Mouse (Mus musculus) intestine, embryonic 14.5 days (tissue): ENCODE data around the gene Rnf38. TPM values are rescaled to one million over a fixed set of nuclear protein-coding genes. Genes with fewer than 3 reads are reported as not detected.
A peak's percentile ranks its signal among the peaks of the same experiment; 100 is the strongest.

Experiments used
- ATAC-seq: fragments of 200-750 bp; cut with Nextera tagmentation; replicated peaks from 2 replicates; pipeline ENCODE4 v1.8.0; 2017; ENCODE audit warnings: low read depth, moderate number of reproducible peaks, moderate TSS enrichment, moderate library complexity; ENCODE audit not compliant: low FRiP score, low TSS enrichment
- DNase-seq: peaks from one replicate; pipeline ENCODE4 v3.0.0-alpha.2; 2018; ENCODE audit warnings: low spot score
- H3K27ac ChIP-seq: fragments of 300-500 bp; sonication (generic); 2 replicates; pipeline ENCODE4 v1.5.1; 2014; ENCODE audit warnings: low read depth, mild to moderate bottlenecking, control low read depth
- H3K27me3 ChIP-seq: fragments of 300-500 bp; sonication (generic); replicated peaks from 2 replicates; pipeline ENCODE4 v1.6.1; 2014; ENCODE audit warnings: low read length, control low read depth; ENCODE audit not compliant: control insufficient read depth, insufficient read depth
- H3K36me3 ChIP-seq: fragments of 300-500 bp; sonication (generic); 2 replicates; pipeline ENCODE4 v1.6.1; 2014; ENCODE audit warnings: low read length, control low read depth; ENCODE audit not compliant: control insufficient read depth, insufficient read depth
- H3K4me1 ChIP-seq: fragments of 300-500 bp; sonication (generic); replicated peaks from 2 replicates; pipeline ENCODE4 v1.6.1; 2014; ENCODE audit warnings: low read length, control low read depth, mixed read lengths; ENCODE audit not compliant: control insufficient read depth, insufficient read depth
- H3K4me2 ChIP-seq: fragments of 300-500 bp; sonication (generic); 2 replicates; pipeline ENCODE4 v1.6.1; 2014; ENCODE audit warnings: low read length
- H3K4me3 ChIP-seq: fragments of 300-500 bp; sonication (generic); 2 replicates; pipeline ENCODE4 v1.5.1; 2014; ENCODE audit warnings: low read depth, low read length, control low read depth, mixed read lengths
- H3K9ac ChIP-seq: fragments of 300-500 bp; sonication (generic); 2 replicates; pipeline ENCODE4 v1.6.1; 2014; ENCODE audit warnings: mild to moderate bottlenecking, low read length
- H3K9me3 ChIP-seq: fragments of 300-500 bp; sonication (generic); 2 replicates; pipeline ENCODE4 v1.6.1; 2016; ENCODE audit warnings: low read length, control low read depth; ENCODE audit not compliant: control insufficient read depth
- WGBS: fragments of 180-500 bp; shearing (Covaris S2); extraction: QIAGEN DNeasy Blood & Tissue Kit; methylation state at CpG from one replicate; pipeline ENCODE4 v1.1.7; 2014; 5-methylcytosine and 5-hydroxymethylcytosine counted together
- polyA plus RNA-seq: library from polyadenylated mRNA; unstranded; fragments of >200 nt; fragmentation: Nextera tagmentation; extraction: Ambion mirVana; gene quantifications from 2 replicates; pipeline ENCODE4 v1.2.1, GENCODE M21; 2014

Rnf38 gene
- polyA plus RNA-seq, 1 experiment from 2014 or later: 26.2 TPM

DNA sequence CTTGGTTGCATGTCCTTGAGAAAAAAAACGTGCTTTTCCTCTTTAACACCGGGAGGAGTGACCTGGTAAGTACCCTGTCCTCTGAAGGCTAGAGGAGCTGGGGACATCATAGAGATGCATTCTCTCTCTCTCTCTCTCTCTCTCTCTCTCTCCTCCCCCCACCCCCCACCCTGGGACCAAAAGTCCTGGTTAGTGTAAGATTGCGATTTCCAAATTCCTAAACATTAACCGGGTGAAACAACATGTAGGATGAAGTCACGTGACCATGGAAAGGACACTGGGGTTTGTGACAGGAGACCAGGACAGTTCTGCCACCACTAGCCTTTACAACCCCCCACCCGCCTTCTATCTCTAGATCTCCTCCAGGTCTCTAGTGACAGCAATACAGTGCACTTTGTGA lies 19.6 kb upstream of the Rnf38 start:
- ATAC-seq (no peak), DNase-seq (no peak)
- Histone ChIP-seq H3K9ac (no peak overlapping the region), H3K27ac (no peak overlapping the region), H3K4me1 (peaks cover 7% of the 10 kb centered on the region; the same call in 1 of the 2 replicates), H3K4me3 (no peak overlapping the region), H3K27me3 (0 out of 2 replicates have a peak, but pooled peaks cover 3% of the 10 kb centered on the region), H3K9me3 (no peaks in the 10 kb centered on the region), H3K4me2 (no peak overlapping the region), H3K36me3 (no peaks in the 10 kb centered on the region)
- 6% methylated on average over 6 of the region's 6 CpGs for WGBS

DNA sequence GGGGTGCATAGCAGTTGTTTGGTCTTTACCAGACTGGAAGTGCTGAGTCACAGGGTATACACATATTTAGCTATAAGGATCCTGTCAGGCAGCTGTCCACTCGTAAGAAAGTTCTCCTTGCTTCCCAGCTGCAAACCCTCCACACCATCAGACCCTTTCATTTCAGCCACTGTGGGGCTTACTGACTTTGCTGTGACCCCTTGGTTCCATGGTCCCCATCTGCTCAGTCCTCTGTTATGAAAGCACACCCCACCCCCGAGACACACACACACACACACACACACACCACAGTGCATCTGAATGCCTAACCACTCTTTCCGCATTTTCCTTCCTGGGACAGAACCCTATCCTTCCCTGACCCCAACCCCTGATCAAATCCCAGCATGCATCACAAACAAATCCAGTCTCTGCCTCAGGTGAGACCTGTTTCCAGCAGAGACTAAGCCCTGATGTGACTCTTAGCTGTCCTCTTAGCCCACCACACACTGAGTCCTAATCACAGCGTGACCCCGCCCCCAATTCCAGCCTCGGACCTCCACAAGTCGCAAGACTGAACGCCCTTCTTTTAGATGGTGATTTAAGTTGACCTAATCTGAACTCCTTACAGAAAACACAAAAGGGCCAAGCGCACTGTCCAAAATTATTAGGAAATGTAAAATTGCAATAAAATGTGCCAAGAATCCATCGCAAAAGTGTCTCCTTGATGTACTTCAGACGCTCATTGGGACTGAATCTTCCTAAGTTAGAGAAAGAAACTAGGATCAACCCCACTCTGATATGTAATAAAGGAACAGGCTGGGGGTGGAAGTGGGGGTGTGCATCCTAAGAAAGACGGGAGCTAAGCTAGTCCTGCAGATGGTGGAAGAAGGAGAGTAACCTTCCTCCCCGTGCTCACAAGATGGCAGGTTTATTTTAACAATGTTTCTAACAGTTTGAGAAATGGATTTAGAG lies 18.7 kb upstream of the Rnf38 start:
- H3K27me3 ChIP-seq: 0 out of 2 replicates have a peak, but pooled peaks cover 3% of the 10 kb centered on the region
- H3K36me3 ChIP-seq: no peaks in the 10 kb centered on the region
- ATAC-seq: no peak
- H3K27ac ChIP-seq: no peak overlapping the region
- H3K4me3 ChIP-seq: no peak overlapping the region
- 10% methylated on average over 13 of the region's 13 CpGs for WGBS
- H3K4me1 ChIP-seq: peaks cover 13% of the 10 kb centered on the region
- no peak overlapping the region for H3K9ac ChIP-seq
- H3K9me3 ChIP-seq: no peaks in the 10 kb centered on the region
- no peak for DNase-seq
- H3K4me2 ChIP-seq: no peak overlapping the region

DNA sequence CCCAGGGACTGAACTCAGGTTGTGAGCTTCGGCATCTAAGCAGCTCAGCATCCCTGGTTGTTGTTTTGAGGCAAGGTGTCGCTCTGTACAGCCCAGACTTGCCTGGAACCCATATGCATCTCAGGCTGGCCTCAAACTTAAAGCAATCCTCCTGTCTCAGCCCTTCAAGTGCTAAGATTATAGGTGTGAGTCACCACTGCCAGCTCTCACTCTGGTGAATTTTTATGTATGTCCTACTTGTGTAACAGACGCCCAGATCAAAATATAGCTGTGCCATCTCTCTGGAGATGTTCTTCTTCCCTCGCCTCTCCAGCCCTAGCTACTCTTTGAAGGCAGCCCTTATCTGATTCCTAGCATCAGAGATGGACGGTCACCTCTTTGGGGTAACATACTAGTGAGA lies 17.9 kb upstream of the Rnf38 start:
- Histone ChIP-seq H3K4me1 (peaks cover 14% of the 10 kb centered on the region), H3K9ac (no peak overlapping the region), H3K4me3 (no peak overlapping the region), H3K27me3 (0 out of 2 replicates have a peak, but pooled peaks cover 3% of the 10 kb centered on the region), H3K27ac (no peak overlapping the region), H3K9me3 (no peaks in the 10 kb centered on the region), H3K36me3 (no peaks in the 10 kb centered on the region), H3K4me2 (no peak overlapping the region)
- ATAC-seq: no peak
- WGBS: 77% methylated on average over 5 of the region's 5 CpGs
- no peak for DNase-seq

DNA sequence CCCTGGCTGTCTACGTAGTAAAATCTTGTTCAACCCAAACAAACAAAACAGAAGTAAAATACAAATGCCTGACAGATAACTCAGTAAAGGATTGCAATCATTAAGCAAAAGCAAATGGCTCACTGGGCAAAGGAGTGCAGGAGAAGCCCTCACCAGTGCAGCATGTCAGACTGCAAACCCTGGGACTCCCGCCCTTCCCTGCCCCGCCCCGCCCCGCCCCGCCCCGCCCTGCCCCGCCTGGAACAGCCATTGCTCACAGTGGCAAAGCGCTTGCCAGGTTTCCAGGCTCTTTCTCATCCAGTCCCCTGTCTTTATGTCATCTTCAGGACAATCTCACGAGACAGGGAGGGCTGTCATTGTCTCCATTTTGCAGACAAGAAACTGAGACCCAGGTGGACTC lies 16.1 kb upstream of the Rnf38 start:
- Histone ChIP-seq H3K36me3 (no peaks in the 10 kb centered on the region), H3K27me3 (0 out of 2 replicates have a peak, but pooled peaks cover 3% of the 10 kb centered on the region), H3K4me2 (peak overlapping the region; percentile 26; the same call in 1 of the 2 replicates), H3K9ac (no peak overlapping the region), H3K9me3 (no peaks in the 10 kb centered on the region), H3K4me3 (no peak overlapping the region), H3K4me1 (peaks cover 14% of the 10 kb centered on the region), H3K27ac (no peak overlapping the region)
- ATAC-seq (no peak), DNase-seq (no peak)
- 3% methylated on average over 10 of the region's 10 CpGs for WGBS

DNA sequence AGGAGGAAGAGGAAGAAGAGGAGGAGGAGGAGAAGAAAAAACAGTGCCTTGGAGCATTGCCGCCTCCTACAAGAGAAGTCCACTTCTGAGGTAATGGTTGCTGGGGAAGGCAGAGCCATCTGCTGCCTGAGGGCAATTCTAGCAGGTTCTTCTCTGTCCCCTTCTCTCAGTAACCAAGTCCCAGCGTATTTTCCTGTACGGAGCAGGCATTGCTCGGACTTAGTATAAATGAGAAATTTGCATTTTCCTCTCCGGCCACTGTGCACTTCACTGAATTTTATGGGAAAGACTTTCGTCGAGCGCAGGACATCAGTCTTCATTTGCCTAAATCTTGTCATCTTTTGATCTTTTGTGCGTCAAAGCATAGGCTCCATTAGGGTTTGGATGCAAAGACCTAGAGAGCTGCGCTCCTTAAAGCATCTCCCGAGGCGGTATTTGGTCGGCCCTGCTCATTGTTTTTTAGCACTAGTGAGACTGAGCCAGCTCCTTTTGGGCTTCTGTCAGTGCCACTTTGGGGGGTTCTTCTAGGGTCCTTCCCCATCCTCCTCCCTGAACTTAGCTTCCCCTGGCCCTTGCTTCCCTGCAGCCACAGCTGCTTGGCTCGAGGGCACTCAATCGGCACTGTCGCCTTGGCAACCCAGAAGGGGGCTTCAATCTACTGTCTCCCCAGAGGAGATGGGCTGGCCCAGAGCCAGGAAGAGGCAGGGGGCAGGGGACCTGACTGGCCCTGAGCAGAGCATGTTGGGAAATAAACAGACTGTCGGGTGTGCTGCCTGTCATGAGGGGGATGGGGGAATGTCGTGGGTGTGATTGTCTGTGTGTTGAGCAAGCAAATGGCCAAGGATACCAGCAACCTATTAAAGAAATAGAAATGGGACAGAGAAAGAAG lies 13.7 kb upstream of the Rnf38 start:
- peaks cover 8% of the 10 kb centered on the region for H3K4me1 ChIP-seq
- H3K36me3 ChIP-seq: no peaks in the 10 kb centered on the region
- H3K27ac ChIP-seq: no peak overlapping the region
- ATAC-seq (0 out of 2 replicates have a peak, but pooled peaks have one; percentile 40), DNase-seq (peak; percentile 67)
- 0 out of 2 replicates have a peak, but pooled peaks cover 3% of the 10 kb centered on the region for H3K27me3 ChIP-seq
- H3K4me3 ChIP-seq: no peak overlapping the region
- 17% methylated on average over 18 of the region's 18 CpGs for WGBS
- H3K4me2 ChIP-seq: peak overlapping the region; percentile 23
- H3K9me3 ChIP-seq: no peaks in the 10 kb centered on the region
- no peak overlapping the region for H3K9ac ChIP-seq

DNA sequence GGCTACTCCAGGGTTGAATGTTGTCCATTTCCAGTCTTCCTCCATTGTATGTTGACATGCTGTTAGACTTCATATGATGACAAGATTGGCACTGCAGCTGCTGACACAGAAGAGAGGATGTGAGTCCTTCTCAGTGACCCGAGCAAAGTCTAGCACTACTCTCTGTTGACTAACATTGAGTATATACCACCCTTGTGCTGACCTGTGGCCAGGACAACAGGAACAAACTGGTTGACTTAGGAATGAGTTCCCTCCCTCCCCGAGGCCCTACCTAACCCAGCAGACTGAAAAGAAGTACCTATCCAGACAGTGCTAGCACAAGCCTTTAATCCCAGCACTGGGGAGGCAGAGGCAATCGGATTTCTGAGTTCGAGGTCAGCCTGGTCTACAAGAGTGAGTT lies 12.7 kb upstream of the Rnf38 start:
- 83% methylated on average over 4 of the region's 4 CpGs for WGBS
- Histone ChIP-seq H3K27ac (no peak overlapping the region), H3K4me3 (no peak overlapping the region), H3K9me3 (no peaks in the 10 kb centered on the region), H3K4me1 (peaks cover 7% of the 10 kb centered on the region), H3K36me3 (no peaks in the 10 kb centered on the region), H3K4me2 (no peak overlapping the region), H3K27me3 (0 out of 2 replicates have a peak, but pooled peaks cover 3% of the 10 kb centered on the region), H3K9ac (no peak overlapping the region)
- DNase-seq (no peak), ATAC-seq (no peak)

DNA sequence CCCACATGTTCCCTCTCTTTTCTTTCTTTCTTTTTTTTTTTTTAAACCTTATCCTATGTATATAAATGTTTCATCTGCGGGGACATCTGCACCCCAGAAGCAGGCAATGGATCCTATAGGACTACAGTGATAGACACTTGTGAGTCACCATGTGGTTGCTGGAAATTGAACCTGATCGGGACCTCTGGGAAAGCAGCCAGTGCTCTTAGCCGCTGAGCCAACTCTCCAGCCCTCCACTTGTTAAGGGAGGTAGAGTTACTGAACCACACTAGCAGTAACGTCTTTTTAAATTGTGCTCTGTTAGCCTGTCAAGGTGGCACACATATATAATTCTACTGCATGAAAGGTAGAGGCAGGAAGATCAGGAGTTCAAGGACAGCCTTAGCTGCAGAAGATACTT lies 8.0 kb upstream of the Rnf38 start:
- no peaks in the 10 kb centered on the region for H3K27me3 ChIP-seq
- no peaks in the 10 kb centered on the region for H3K4me1 ChIP-seq
- WGBS: 82% methylated on average over 4 of the region's 4 CpGs
- no peak for DNase-seq
- no peak overlapping the region for H3K27ac ChIP-seq
- H3K4me2 ChIP-seq: no peak overlapping the region
- no peak for ATAC-seq
- no peak overlapping the region for H3K4me3 ChIP-seq
- no peaks in the 10 kb centered on the region for H3K9me3 ChIP-seq
- no peak overlapping the region for H3K9ac ChIP-seq
- no peaks in the 10 kb centered on the region for H3K36me3 ChIP-seq

DNA sequence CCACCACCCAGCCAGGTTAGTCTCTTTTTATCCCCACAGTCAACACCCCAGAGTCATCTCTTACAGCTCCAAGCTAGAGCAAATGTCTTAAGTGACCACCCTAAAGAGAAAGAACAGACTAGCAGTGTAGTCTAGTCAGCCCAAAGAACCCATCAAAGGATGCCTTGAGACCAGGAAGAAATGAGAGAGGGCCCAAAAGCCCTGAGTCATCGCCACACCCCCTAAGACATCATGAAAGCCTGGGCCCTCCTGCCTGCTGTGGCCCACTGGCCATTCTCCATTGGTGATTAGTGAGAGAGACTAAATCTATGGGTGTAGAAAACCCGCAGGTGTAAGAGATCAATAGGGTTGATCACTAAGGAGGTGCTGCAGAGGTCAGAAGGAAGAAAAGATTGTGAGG lies 2.4 kb upstream of the Rnf38 start:
- no peaks in the 10 kb centered on the region for H3K27me3 ChIP-seq
- no peak for ATAC-seq
- H3K27ac ChIP-seq: no peak overlapping the region
- WGBS: 96% methylated on average over 2 of the region's 2 CpGs
- H3K4me1 ChIP-seq: peaks cover 12% of the 10 kb centered on the region
- no peaks in the 10 kb centered on the region for H3K9me3 ChIP-seq
- no peak overlapping the region for H3K9ac ChIP-seq
- H3K4me3 ChIP-seq: no peak overlapping the region
- no peak overlapping the region for H3K4me2 ChIP-seq
- DNase-seq: no peak
- H3K36me3 ChIP-seq: no peaks in the 10 kb centered on the region
